Mouse (Mus musculus) C2C12 (cell line): ENCODE results near the gene 9830107B12Rik. TPM values are rescaled to one million over a fixed set of nuclear protein-coding genes. Genes with fewer than 3 reads are reported as not detected.

Experiments
- H3K27me3 ChIP-seq: one replicate; pipeline ENCODE4 v1.6.1; 2011; ENCODE audit not compliant: control insufficient read depth, insufficient read depth, insufficient read length
- H3K36me3 ChIP-seq: one replicate; pipeline ENCODE4 v1.6.1; 2011; ENCODE audit not compliant: control insufficient read depth, insufficient read depth
- H3K4me3 ChIP-seq: one replicate; pipeline ENCODE4 v1.5.1; 2011; ENCODE audit warnings: mild to moderate bottlenecking, control low read depth; ENCODE audit not compliant: poor library complexity, insufficient read depth, severe bottlenecking
- H3K79me2 ChIP-seq: one replicate; pipeline ENCODE4 v1.6.1; 2011; ENCODE audit not compliant: control insufficient read depth, insufficient read depth
- H3K79me3 ChIP-seq: one replicate; pipeline ENCODE4 v1.6.1; 2011; ENCODE audit warnings: low read depth, control low read depth
- H3ac ChIP-seq: one replicate; pipeline ENCODE3; 2011; ENCODE audit warnings: low read depth; ENCODE audit not compliant: control insufficient read depth, insufficient read length
- CEBPB ChIP-seq: IDR thresholded peaks from one replicate; pipeline ENCODE4 v1.6.1; 2011; ENCODE audit warnings: low read depth, mild to moderate bottlenecking, control low read depth, moderate library complexity
- CTCF ChIP-seq: IDR thresholded peaks from one replicate; pipeline ENCODE4 v1.5.1; 2011; ENCODE audit not compliant: control insufficient read depth, insufficient read depth, insufficient read length
- FOSL1 ChIP-seq: IDR thresholded peaks from one replicate; pipeline ENCODE4 v1.8.0; 2011; ENCODE audit warnings: mild to moderate bottlenecking, low read length; ENCODE audit not compliant: poor library complexity, insufficient read depth, severe bottlenecking
- MAX ChIP-seq: IDR thresholded peaks from one replicate; pipeline ENCODE4 v1.6.1; 2011; ENCODE audit warnings: mild to moderate bottlenecking, control low read depth
- MYOD1 ChIP-seq: IDR thresholded peaks from one replicate; pipeline ENCODE4 v1.6.1; 2011; ENCODE audit warnings: low read depth; ENCODE audit not compliant: control insufficient read depth, insufficient read length
- MYOG ChIP-seq: IDR thresholded peaks from one replicate; pipeline ENCODE4 v1.6.1; 2011; ENCODE audit not compliant: control insufficient read depth, insufficient read length; ENCODE audit errors: extremely low read depth
- USF1 ChIP-seq: IDR thresholded peaks from one replicate; pipeline ENCODE4 v1.6.1; 2011; ENCODE audit warnings: low read depth, mild to moderate bottlenecking, control low read depth, moderate library complexity
- polyA plus RNA-seq: library from polyadenylated mRNA; unstranded; fragments of >200 nt; fragmentation: generic; extraction: Trizol; gene quantifications from one replicate; pipeline ENCODE4 v1.2.1, GENCODE M21; 2012; ENCODE audit warnings: missing spikeins

The 9830107B12Rik gene
- polyA plus RNA-seq, 1 experiment: not detected

GRCm38 (mm10) chr17:48089019-48089418 lies 57.0 kb downstream of the 9830107B12Rik start, which contains the start of gene 1700067P10Rik:
Gene 1700067P10Rik, plus strand, starts transcription at chr17:48089319.
- Histone ChIP-seq H3K4me3 (no peak within 1 kb of the TSS), H3K27me3 (peaks cover 5% of the 10 kb centered on the region), H3K36me3 (no peaks in the 10 kb centered on the region), H3K79me2 (no peaks in the 10 kb centered on the region), H3ac (no peak within 1 kb of the TSS), H3K79me3 (no peaks in the 10 kb centered on the region)
- TF ChIP-seq MYOD1 (no peak), MYOG (no peak), CEBPB (no peak), CTCF (no peak), MAX (no peak), USF1 (no peak), FOSL1 (no peak)

- no peak for TF ChIP-seq USF1
- TF ChIP-seq MYOG: no peak
- no peak for TF ChIP-seq CTCF
- TF ChIP-seq MAX: no peak
- no peak for TF ChIP-seq CEBPB
- TF ChIP-seq FOSL1: no peak
- no peak for TF ChIP-seq MYOD1
- Histone ChIP-seq H3K79me3 (no peaks in the 10 kb centered on the region), H3K4me3 (no peak overlapping the region), H3K36me3 (no peaks in the 10 kb centered on the region), H3K27me3 (peaks cover 5% of the 10 kb centered on the region), H3K79me2 (no peaks in the 10 kb centered on the region), H3ac (no peak overlapping the region)
Observed at GRCm38 (mm10) chr17:48080626-48081025, 65.4 kb downstream of the 9830107B12Rik start.

Other genes with a start within 250 kb of the 9830107B12Rik start
- 32.4 TPM for gene Foxp4, start 221.6 kb downstream of the 9830107B12Rik start, polyA plus RNA-seq
- not detected for gene 1700122O11Rik, start 108.0 kb downstream of the 9830107B12Rik start, polyA plus RNA-seq
- gene 1700067P10Rik, start 56.9 kb downstream of the 9830107B12Rik start, polyA plus RNA-seq: not detected
- gene A530064D06Rik, start 21.0 kb upstream of the 9830107B12Rik start, polyA plus RNA-seq: not detected
- gene Trem1, start 86.5 kb upstream of the 9830107B12Rik start, polyA plus RNA-seq: not detected
- gene Trem3, start 101.5 kb upstream of the 9830107B12Rik start, polyA plus RNA-seq: not detected
- not detected for gene Treml4, start 118.0 kb upstream of the 9830107B12Rik start, polyA plus RNA-seq
- gene Treml2, start 153.2 kb upstream of the 9830107B12Rik start, polyA plus RNA-seq: not detected
- gene B430306N03Rik, start 169.9 kb upstream of the 9830107B12Rik start, polyA plus RNA-seq: not detected
- gene Trem2, start 200.1 kb upstream of the 9830107B12Rik start, polyA plus RNA-seq: not detected
- not detected for gene Treml1, start 213.6 kb upstream of the 9830107B12Rik start, polyA plus RNA-seq